Mouse (Mus musculus) layer of hippocampus, adult 8-10 months (tissue): ENCODE measurements around the gene 9430007A20Rik. TPM values are rescaled to one million over a fixed set of nuclear protein-coding genes. Genes with fewer than 3 reads are reported as not detected.
"Not testable (repeated sequence)": the region's sequence is repeated elsewhere in the genome, so short reads cannot be mapped to it uniquely, and the experiment has no call there.

Source experiments
- DNase-seq, 2 experiments: peaks; one replicate each; pipeline ENCODE4 v3.0.0; 2022; ENCODE audit warnings: low spot score in 2 of 2
- total RNA-seq, 4 experiments: library from RNA; stranded (reverse); gene quantifications; 2 replicates each; pipeline ENCODE4 v1.2.4; 2022

9430007A20Rik gene
- not detected for total RNA-seq

GRCm38 (mm10) chr4:144519522-144519921, at the start of gene 9430007A20Rik:
Gene 9430007A20Rik (plus strand): TSS chr4:144519822.
- DNase-seq, result no peak

- no peak for DNase-seq
Measured at GRCm38 (mm10) chr4:144493331-144493730, 26.3 kb upstream of the 9430007A20Rik start.

- no peak for DNase-seq
Measured at GRCm38 (mm10) chr4:144506518-144506917, 13.1 kb upstream of the 9430007A20Rik start.

- no peak for DNase-seq
Measured at GRCm38 (mm10) chr4:144544689-144545088, 25.1 kb downstream of the 9430007A20Rik start.

- DNase-seq, result not testable (repeated sequence)
Measured at GRCm38 (mm10) chr4:144545339-144545738, 25.7 kb downstream of the 9430007A20Rik start.

- DNase-seq, result no peak
Measured at GRCm38 (mm10) chr4:144551156-144551555, 31.5 kb downstream of the 9430007A20Rik start.

- no peak for DNase-seq
Measured at GRCm38 (mm10) chr4:144559792-144560191, 40.2 kb downstream of the 9430007A20Rik start.

GRCm38 (mm10) chr4:144561205-144561604, 41.6 kb downstream of the 9430007A20Rik start:
- no peak for DNase-seq

- no peak for DNase-seq
Measured at GRCm38 (mm10) chr4:144565034-144565433, 45.4 kb downstream of the 9430007A20Rik start, which contains the start of gene Gm13124. Gene Gm13124 (minus strand): TSS chr4:144565134.

GRCm38 (mm10) chr4:144567752-144568151, 48.1 kb downstream of the 9430007A20Rik start:
- DNase-seq, result no peak

Other genes with a start within 250 kb of the 9430007A20Rik start
- gene Pramel5, start 239.3 kb upstream of the 9430007A20Rik start, total RNA-seq, result not detected
- not detected for gene Gm13128, start 189.6 kb upstream of the 9430007A20Rik start, total RNA-seq
- gene Gm13119, start 161.9 kb upstream of the 9430007A20Rik start, total RNA-seq, result not detected
- gene Pramef20, start 141.9 kb upstream of the 9430007A20Rik start, total RNA-seq, result not detected
- gene Pramef12, start 111.4 kb upstream of the 9430007A20Rik start, total RNA-seq, result not detected
- gene 1700012P22Rik, start 81.0 kb upstream of the 9430007A20Rik start, total RNA-seq, result not detected
- not detected for gene Gm9944, start 66.5 kb upstream of the 9430007A20Rik start, total RNA-seq
- not detected for gene Aadacl3, start 56.1 kb upstream of the 9430007A20Rik start, total RNA-seq
- gene Gm13124, start 45.3 kb downstream of the 9430007A20Rik start, total RNA-seq, result not detected
- gene Aadacl4, start 93.9 kb downstream of the 9430007A20Rik start, total RNA-seq, result not detected
- gene Gm436, start 166.5 kb downstream of the 9430007A20Rik start, total RNA-seq, result not detected
- under 1 TPM in 1 of 4 experiments, not detected in 3; 0.39 TPM for gene Gm13178, start 201.6 kb downstream of the 9430007A20Rik start, total RNA-seq